Mouse (Mus musculus) myocyte (in vitro differentiated cells): ENCODE measurements around the gene Abca7. TPM values are rescaled to one million over a fixed set of nuclear protein-coding genes. Genes with fewer than 3 reads are reported as not detected.

Source experiments
- H3K27me3 ChIP-seq: one replicate; pipeline ENCODE4 v1.6.1; 2011; ENCODE audit not compliant: control insufficient read depth, insufficient read depth, insufficient read length
- H3K36me3 ChIP-seq: one replicate; pipeline ENCODE4 v1.6.1; 2011; ENCODE audit not compliant: control insufficient read depth, insufficient read depth
- H3K4me2 ChIP-seq: one replicate; pipeline ENCODE4 v1.6.1; 2011; ENCODE audit warnings: low read depth, control low read depth
- H3K4me3 ChIP-seq: one replicate; pipeline ENCODE4 v1.5.1; 2011; ENCODE audit warnings: mild to moderate bottlenecking, control low read depth, moderate library complexity
- H3K79me2 ChIP-seq: one replicate; pipeline ENCODE4 v1.6.1; 2011; ENCODE audit not compliant: control insufficient read depth, insufficient read depth
- H3ac ChIP-seq: one replicate; pipeline ENCODE4 v1.6.1; 2011; ENCODE audit not compliant: control insufficient read depth, insufficient read length
- CEBPB ChIP-seq: IDR thresholded peaks from 2 replicates; pipeline ENCODE4 v1.6.1; 2011; ENCODE audit warnings: mild to moderate bottlenecking, moderate library complexity; ENCODE audit not compliant: poor library complexity, insufficient read depth, severe bottlenecking
- E2F4 ChIP-seq: IDR thresholded peaks from one replicate; pipeline ENCODE4 v1.6.1; 2011; ENCODE audit warnings: mild to moderate bottlenecking, control low read depth, moderate library complexity; ENCODE audit not compliant: insufficient read depth
- MAX ChIP-seq: IDR thresholded peaks from one replicate; pipeline ENCODE4 v1.6.1; 2011; ENCODE audit warnings: low read depth, mild to moderate bottlenecking, control low read depth
- MYOD1 ChIP-seq, 3 experiments: IDR thresholded peaks; one replicate each; pipeline ENCODE4 v1.6.1; 2011; ENCODE audit warnings: control low read depth in 2 of 3, low read depth in 2 of 3, mild to moderate bottlenecking in 2 of 3, moderate library complexity in 1 of 3; ENCODE audit not compliant: insufficient read length in 2 of 3, control insufficient read depth in 1 of 3
- MYOG ChIP-seq, 3 experiments: IDR thresholded peaks; one replicate each; pipeline ENCODE4 v1.6.1; 2011; ENCODE audit warnings: control low read depth in 2 of 3, low read depth in 2 of 3, mild to moderate bottlenecking in 2 of 3; ENCODE audit not compliant: insufficient read length in 2 of 3, control insufficient read depth in 1 of 3, insufficient read depth in 1 of 3
- POLR2A ChIP-seq: IDR thresholded peaks from one replicate; pipeline ENCODE4 v1.6.1; 2011; ENCODE audit warnings: low read depth, mild to moderate bottlenecking, control low read depth, moderate library complexity; ENCODE audit not compliant: insufficient read length
- POLR2AphosphoS2 ChIP-seq: IDR thresholded peaks from one replicate; pipeline ENCODE4 v1.6.1; 2011; ENCODE audit warnings: low read depth, control low read depth; ENCODE audit not compliant: insufficient read length
- REST ChIP-seq: IDR thresholded peaks from one replicate; pipeline ENCODE4 v1.6.1; 2011; ENCODE audit warnings: mild to moderate bottlenecking, control low read depth, moderate library complexity; ENCODE audit not compliant: insufficient read depth, insufficient read length
- SRF ChIP-seq: IDR thresholded peaks from one replicate; pipeline ENCODE4 v1.6.1; 2011; ENCODE audit warnings: low read depth; ENCODE audit not compliant: control insufficient read depth, insufficient read length
- TCF12 ChIP-seq: IDR thresholded peaks from one replicate; pipeline ENCODE4 v1.6.1; 2011; ENCODE audit warnings: mild to moderate bottlenecking, control low read depth; ENCODE audit not compliant: poor library complexity, insufficient read depth, severe bottlenecking
- TCF3 ChIP-seq: IDR thresholded peaks from one replicate; pipeline ENCODE4 v1.6.1; 2011; ENCODE audit warnings: low read depth, control low read depth; ENCODE audit not compliant: insufficient read length
- USF1 ChIP-seq: IDR thresholded peaks from one replicate; pipeline ENCODE4 v1.6.1; 2011; ENCODE audit warnings: low read depth, mild to moderate bottlenecking, control low read depth, moderate library complexity
- polyA plus RNA-seq: library from polyadenylated mRNA; unstranded; fragments of >200 nt; fragmentation: generic; extraction: Trizol; gene quantifications from one replicate; pipeline ENCODE4 v1.2.1, GENCODE M21; 2012; ENCODE audit warnings: missing spikeins

The Abca7 gene
- polyA plus RNA-seq, 1 experiment, result 15.6 TPM

- Histone ChIP-seq H3K36me3 (no peaks in the 10 kb centered on the region), H3K27me3 (no peaks in the 10 kb centered on the region), H3ac (no peak overlapping the region), H3K4me3 (no peak overlapping the region), H3K79me2 (no peaks in the 10 kb centered on the region), H3K4me2 (no peak overlapping the region)
- no peak for TF ChIP-seq MAX
- TF ChIP-seq CEBPB, result no peak
- TF ChIP-seq MYOG (IDR thresholded peaks at IDR 0.05; ENCODE audit: control insufficient read depth in 1 of 3, insufficient read depth in 1 of 3, insufficient read length in 2 of 3, low read depth in 2 of 3), result no peak
- no peak for TF ChIP-seq SRF
- no peak for TF ChIP-seq REST
- TF ChIP-seq POLR2AphosphoS2, result no peak
- TF ChIP-seq TCF3, result no peak
- TF ChIP-seq E2F4, result no peak
- TF ChIP-seq TCF12, result no peak
- TF ChIP-seq USF1, result no peak
- TF ChIP-seq MYOD1 (IDR thresholded peaks at IDR 0.05; ENCODE audit: control insufficient read depth in 1 of 3, insufficient read length in 2 of 3, low read depth in 2 of 3), result no peak
- no peak for TF ChIP-seq POLR2A
Measured at GRCm38 (mm10) chr10:80045766-80046165, 49.5 kb downstream of the Abca7 start.

DNA sequence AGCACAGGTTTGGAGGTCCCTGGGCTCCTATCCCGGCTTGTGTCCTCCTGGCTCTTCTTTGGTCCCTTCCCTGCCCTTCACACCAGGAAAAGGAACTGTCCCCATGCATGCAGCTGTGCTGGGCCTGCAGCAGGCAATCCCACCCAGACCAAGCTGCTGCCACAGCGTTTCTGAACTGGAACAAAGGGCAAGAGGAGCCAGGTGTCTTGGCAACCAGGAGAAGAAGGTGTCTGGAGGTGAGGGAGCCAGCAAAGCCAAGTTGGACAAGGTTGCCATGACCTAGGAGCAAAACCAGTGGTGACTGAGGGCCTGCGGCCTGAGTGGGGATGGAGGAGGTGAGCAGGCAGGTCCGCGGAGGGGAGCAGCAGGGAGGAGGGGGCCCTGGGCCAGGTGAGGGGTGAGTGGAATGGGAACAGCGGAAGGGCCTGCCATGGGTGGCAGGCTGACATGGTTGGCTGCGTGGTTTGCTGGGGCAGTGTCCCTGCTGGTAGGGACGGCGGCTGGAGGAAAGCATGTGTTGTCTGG lies 50.8 kb downstream of the Abca7 start, which contains the start of gene Gpx4:
Gene Gpx4, plus strand, starts transcription at position 126 of the 525 bp plus-strand sequence.
- no peak within 1 kb of the TSS for H3ac ChIP-seq
- no peaks in the 10 kb centered on the region for H3K36me3 ChIP-seq
- no peak within 1 kb of the TSS for H3K4me2 ChIP-seq
- TF ChIP-seq POLR2A (no peak), USF1 (no peak), TCF3 (no peak), SRF (no peak), MYOD1 (IDR thresholded peaks at IDR 0.05; ENCODE audit: control insufficient read depth in 1 of 3, insufficient read length in 2 of 3, low read depth in 2 of 3) (no peak)
- H3K4me3 ChIP-seq, result no peak within 1 kb of the TSS
- H3K27me3 ChIP-seq, result no peaks in the 10 kb centered on the region
- no peaks in the 10 kb centered on the region for H3K79me2 ChIP-seq

- no peak overlapping the region for H3ac ChIP-seq
- H3K79me2 ChIP-seq, result no peaks in the 10 kb centered on the region
- TF ChIP-seq MAX (no peak), TCF12 (no peak), REST (no peak), E2F4 (no peak), CEBPB (no peak), POLR2A (no peak), MYOG (IDR thresholded peaks at IDR 0.05; ENCODE audit: control insufficient read depth in 1 of 3, insufficient read depth in 1 of 3, insufficient read length in 2 of 3, low read depth in 2 of 3) (no peak), USF1 (no peak), POLR2AphosphoS2 (no peak), TCF3 (no peak), SRF (no peak), MYOD1 (IDR thresholded peaks at IDR 0.05; ENCODE audit: control insufficient read depth in 1 of 3, insufficient read length in 2 of 3, low read depth in 2 of 3) (no peak)
- no peaks in the 10 kb centered on the region for H3K36me3 ChIP-seq
- H3K4me2 ChIP-seq, result no peak overlapping the region
- no peak overlapping the region for H3K4me3 ChIP-seq
- H3K27me3 ChIP-seq, result no peaks in the 10 kb centered on the region
Measured at GRCm38 (mm10) chr10:80048396-80048795, 52.1 kb downstream of the Abca7 start.

- Histone ChIP-seq H3K4me2 (no peak overlapping the region), H3ac (no peak overlapping the region), H3K27me3 (no peaks in the 10 kb centered on the region), H3K79me2 (peaks cover 2% of the 10 kb centered on the region), H3K36me3 (no peaks in the 10 kb centered on the region), H3K4me3 (no peak overlapping the region)
- TF ChIP-seq MAX (no peak), USF1 (no peak)
Measured at GRCm38 (mm10) chr10:80048834-80049233, 52.5 kb downstream of the Abca7 start.

DNA sequence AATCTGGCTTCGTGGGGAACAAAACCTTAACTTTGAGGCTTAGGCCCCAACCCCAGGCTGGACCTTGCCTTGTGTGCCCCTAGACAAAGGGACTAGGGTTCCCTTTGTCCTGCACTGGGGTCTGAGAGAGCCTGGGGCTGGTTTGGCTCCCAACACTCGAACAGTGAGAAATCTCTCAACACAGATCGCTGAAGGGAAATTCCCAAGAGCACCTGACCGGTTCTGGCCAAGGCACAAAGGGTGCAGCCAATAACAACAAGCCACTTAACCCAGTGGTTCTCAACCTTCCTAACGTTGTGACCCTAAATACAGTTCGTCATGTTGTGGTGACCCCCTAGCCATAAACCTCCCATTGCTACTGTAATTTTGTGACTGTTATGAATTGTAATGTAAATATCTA lies 54.0 kb downstream of the Abca7 start:
- TF ChIP-seq MYOD1 (IDR thresholded peaks at IDR 0.05; ENCODE audit: control insufficient read depth in 1 of 3, insufficient read length in 2 of 3, low read depth in 2 of 3) (no peak), E2F4 (no peak), POLR2AphosphoS2 (no peak), TCF12 (no peak), SRF (no peak), MAX (no peak), USF1 (no peak), MYOG (IDR thresholded peaks at IDR 0.05; ENCODE audit: control insufficient read depth in 1 of 3, insufficient read depth in 1 of 3, insufficient read length in 2 of 3, low read depth in 2 of 3) (no peak), REST (no peak), POLR2A (no peak), CEBPB (no peak), TCF3 (no peak)
- Histone ChIP-seq H3ac (no peak overlapping the region), H3K27me3 (no peaks in the 10 kb centered on the region), H3K4me3 (no peak overlapping the region), H3K36me3 (no peaks in the 10 kb centered on the region), H3K79me2 (peaks cover 16% of the 10 kb centered on the region), H3K4me2 (no peak overlapping the region)
